Mouse (Mus musculus) cortical plate, adult 2 months (tissue): Measurements from ENCODE around the gene Prr14l.

ENCODE experiments used
- CTCF ChIP-seq: fragments of 200-500 bp; IDR thresholded peaks from 2 replicates; pipeline ENCODE4 v1.5.1; 2011; ENCODE audit warnings: mild to moderate bottlenecking, control low read depth, low read length; ENCODE audit not compliant: insufficient read depth; ENCODE audit errors: extremely low read depth
- POLR2A ChIP-seq: fragments of 200-500 bp; IDR thresholded peaks from 2 replicates; pipeline ENCODE4 v1.6.1; 2011; ENCODE audit warnings: mild to moderate bottlenecking, low read length, control low read depth; ENCODE audit not compliant: insufficient read depth; ENCODE audit errors: extremely low read depth

DNA sequence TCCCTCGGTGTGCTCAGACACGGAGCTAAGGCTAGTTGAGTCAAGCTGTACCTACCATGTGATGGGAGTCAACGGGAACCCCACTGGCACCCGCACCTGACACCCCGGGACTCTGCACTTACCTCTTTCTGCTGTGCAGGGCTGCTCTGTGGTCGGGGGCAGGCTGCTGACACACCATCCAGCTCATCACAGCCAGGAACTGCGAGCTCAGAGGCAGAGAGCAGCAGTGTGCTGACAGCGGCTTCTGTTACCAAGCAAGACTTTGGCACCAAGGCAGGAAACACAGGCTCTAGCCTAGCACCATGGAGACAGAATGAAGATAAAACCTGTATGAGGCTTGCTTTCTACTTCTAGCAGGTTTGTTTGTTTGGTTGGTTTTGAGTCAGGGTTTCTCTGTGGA is 33.6 kb downstream of the Prr14l start:
- no peak for TF ChIP-seq CTCF
- no peak for TF ChIP-seq POLR2A
